Mouse (Mus musculus) heart, embryonic 16.5 days (tissue): ENCODE results near the gene Fhdc1. TPM values are rescaled to one million over a fixed set of nuclear protein-coding genes. Genes with fewer than 3 reads are reported as not detected.
A peak's percentile ranks its signal among the peaks of the same experiment; 100 is the strongest.

Experiments
- ATAC-seq: fragments of 200-750 bp; cut with Nextera tagmentation; replicated peaks from 2 replicates; pipeline ENCODE4 v1.8.0; 2017; ENCODE audit warnings: moderate number of reproducible peaks; ENCODE audit not compliant: insufficient read depth, low FRiP score; ENCODE audit errors: extremely low read depth
- H3K27ac ChIP-seq: fragments of 300-500 bp; sonication (generic); 2 replicates; pipeline ENCODE4 v1.5.1; 2014; ENCODE audit warnings: mild to moderate bottlenecking, low read length, control low read depth, moderate library complexity
- H3K27me3 ChIP-seq: fragments of 300-500 bp; sonication (generic); 2 replicates; pipeline ENCODE4 v1.6.1; 2014; ENCODE audit warnings: low read length, mixed read lengths; ENCODE audit not compliant: control insufficient read depth, insufficient read depth
- H3K36me3 ChIP-seq: fragments of 300-500 bp; sonication (generic); 2 replicates; pipeline ENCODE4 v1.6.1; 2014; ENCODE audit not compliant: control insufficient read depth, insufficient read depth
- H3K4me1 ChIP-seq: fragments of 300-500 bp; sonication (generic); 2 replicates; pipeline ENCODE4 v1.6.1; 2014; ENCODE audit warnings: low read length, mixed read lengths; ENCODE audit not compliant: control insufficient read depth, insufficient read depth
- H3K4me2 ChIP-seq: fragments of 300-500 bp; sonication (generic); 2 replicates; pipeline ENCODE4 v1.6.1; 2014; ENCODE audit warnings: low read depth, mild to moderate bottlenecking, control low read depth, low read length
- H3K4me3 ChIP-seq: fragments of 300-500 bp; sonication (generic); 2 replicates; pipeline ENCODE4 v1.5.1; 2014; ENCODE audit warnings: mild to moderate bottlenecking, control low read depth, low read length
- H3K9ac ChIP-seq: fragments of 300-500 bp; sonication (generic); 2 replicates; pipeline ENCODE4 v1.6.1; 2014; ENCODE audit warnings: low read length, control low read depth
- H3K9me3 ChIP-seq: fragments of 300-500 bp; sonication (generic); replicated peaks from 2 replicates; pipeline ENCODE4 v1.6.1; 2016; ENCODE audit warnings: low read length; ENCODE audit not compliant: control insufficient read depth
- WGBS: fragments of 180-500 bp; shearing (Covaris S2); extraction: QIAGEN DNeasy Blood & Tissue Kit; methylation state at CpG from one replicate; pipeline ENCODE4 v1.1.7; 2014; 5-methylcytosine and 5-hydroxymethylcytosine counted together
- polyA plus RNA-seq: library from polyadenylated mRNA; unstranded; fragments of >200 nt; fragmentation: Nextera tagmentation; extraction: Ambion mirVana; gene quantifications from 2 replicates; pipeline ENCODE4 v1.2.1, GENCODE M21; 2015

Gene Fhdc1
- 1.7 and 2.0 TPM in 2 replicates for polyA plus RNA-seq

GRCm38 (mm10) chr3:84480006-84480897 lies at the start of gene Fhdc1:
TSS of gene Fhdc1 (minus strand) at chr3:84480429.
- peak within 1 kb of the TSS; percentile 75 for H3K4me3 ChIP-seq
- under 1% methylated on average over 77 of the region's 82 CpGs for WGBS
- peaks cover 28% of the 10 kb centered on the region for H3K27me3 ChIP-seq
- no peaks in the 10 kb centered on the region for H3K9me3 ChIP-seq
- no peaks in the 10 kb centered on the region for H3K36me3 ChIP-seq
- H3K4me1 ChIP-seq: peaks cover 11% of the 10 kb centered on the region
- ATAC-seq: peak; percentile 67
- no peak within 1 kb of the TSS for H3K27ac ChIP-seq
- H3K9ac ChIP-seq: peak within 1 kb of the TSS; percentile 75
- peak within 1 kb of the TSS; percentile 100 for H3K4me2 ChIP-seq

GRCm38 (mm10) chr3:84529021-84529420 lies 48.8 kb upstream of the Fhdc1 start:
- H3K27me3 ChIP-seq: no peaks in the 10 kb centered on the region
- H3K9ac ChIP-seq: no peak overlapping the region
- H3K4me2 ChIP-seq: no peak overlapping the region
- H3K4me3 ChIP-seq: no peak overlapping the region
- H3K9me3 ChIP-seq: no peaks in the 10 kb centered on the region
- peaks cover 7% of the 10 kb centered on the region for H3K4me1 ChIP-seq
- WGBS: 80% methylated on average over 2 of the region's 2 CpGs
- H3K36me3 ChIP-seq: no peaks in the 10 kb centered on the region; the same call in 1 of the 2 replicates
- no peak for ATAC-seq
- H3K27ac ChIP-seq: no peak overlapping the region

DNA sequence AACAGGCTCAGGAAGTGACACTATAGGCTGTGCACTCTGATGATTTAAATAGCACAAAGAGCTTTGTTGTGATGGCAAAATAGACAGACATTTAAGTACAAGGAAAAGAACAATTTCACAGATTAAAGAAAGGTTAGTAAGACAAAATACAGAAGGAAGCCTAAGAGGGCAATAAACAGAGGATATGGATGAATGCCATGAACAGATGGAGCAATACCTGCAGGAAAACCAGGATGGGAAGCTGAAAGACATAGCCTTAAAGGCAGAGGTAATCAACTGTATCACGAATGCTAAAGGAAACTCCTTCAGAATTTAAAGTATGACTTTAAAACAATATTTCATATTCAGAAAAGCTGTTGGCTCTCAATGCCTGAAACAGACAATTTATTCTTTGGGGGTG lies 44.7 kb upstream of the Fhdc1 start:
- Histone ChIP-seq H3K4me3 (no peak overlapping the region), H3K9me3 (no peaks in the 10 kb centered on the region), H3K4me2 (no peak overlapping the region), H3K9ac (no peak overlapping the region), H3K36me3 (no peaks in the 10 kb centered on the region; the same call in 1 of the 2 replicates), H3K27me3 (no peaks in the 10 kb centered on the region), H3K4me1 (peaks cover 7% of the 10 kb centered on the region), H3K27ac (no peak overlapping the region)
- ATAC-seq: no peak
- WGBS: 71% methylated on average over 1 of the region's 1 CpGs

DNA sequence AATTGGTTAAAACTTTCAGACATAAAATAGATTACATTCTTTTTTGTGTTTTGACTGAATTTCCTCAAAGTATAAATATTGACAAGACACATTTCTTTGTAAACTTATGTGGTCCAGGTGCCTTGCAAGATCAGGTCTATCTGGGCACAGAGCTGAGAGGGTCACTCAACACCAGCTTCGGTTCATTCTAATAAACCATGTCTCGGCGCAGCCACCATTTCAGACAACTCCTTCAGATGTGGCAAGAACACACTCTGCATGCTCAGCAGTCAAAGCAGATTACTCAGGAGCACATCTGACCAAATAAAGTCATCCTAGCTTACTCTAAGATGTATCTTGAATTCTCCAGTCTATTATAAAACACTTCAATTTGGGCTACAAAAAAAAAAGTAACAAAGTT lies 35.9 kb upstream of the Fhdc1 start:
- no peak for ATAC-seq

GRCm38 (mm10) chr3:84512774-84513515 lies 32.7 kb upstream of the Fhdc1 start:
- H3K27ac ChIP-seq: no peak overlapping the region
- no peak overlapping the region for H3K4me3 ChIP-seq
- H3K4me1 ChIP-seq: peaks cover 6% of the 10 kb centered on the region; the same call in 1 of the 2 replicates
- no peaks in the 10 kb centered on the region for H3K27me3 ChIP-seq
- no peak overlapping the region for H3K9ac ChIP-seq
- no peaks in the 10 kb centered on the region for H3K9me3 ChIP-seq
- no peak for ATAC-seq
- H3K36me3 ChIP-seq: 0 out of 2 replicates have a peak, but pooled peaks cover 6% of the 10 kb centered on the region
- H3K4me2 ChIP-seq: no peak overlapping the region
- WGBS: 67% methylated on average over 6 of the region's 6 CpGs

More for the DNA sequence above, 35.9 kb upstream of the Fhdc1 start:
- Histone ChIP-seq H3K36me3 (peaks cover 6% of the 10 kb centered on the region; the same call in 1 of the 2 replicates), H3K4me2 (no peak overlapping the region), H3K4me1 (peaks cover 6% of the 10 kb centered on the region; the same call in 1 of the 2 replicates), H3K27me3 (no peaks in the 10 kb centered on the region), H3K9ac (no peak overlapping the region), H3K27ac (no peak overlapping the region), H3K9me3 (no peaks in the 10 kb centered on the region), H3K4me3 (no peak overlapping the region)
- WGBS: 90% methylated on average over 3 of the region's 3 CpGs

DNA sequence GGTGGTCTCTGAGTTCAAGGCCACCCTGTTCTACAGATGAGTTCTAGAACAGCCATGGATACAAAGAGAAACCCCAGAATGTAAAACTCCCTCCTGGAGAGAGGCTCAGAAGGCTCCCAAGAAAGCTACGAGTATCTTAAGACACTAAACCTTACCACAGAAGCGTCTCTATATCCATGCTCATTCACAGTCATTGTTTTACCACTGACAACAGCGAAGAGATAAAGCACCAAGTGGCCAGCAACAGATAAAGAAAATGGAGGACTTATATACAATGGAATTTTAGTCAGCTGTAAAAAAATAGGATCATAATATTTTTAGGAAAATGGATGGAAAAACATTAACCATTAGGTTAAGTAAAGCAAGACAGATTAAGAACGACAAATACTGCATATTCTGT lies 25.0 kb upstream of the Fhdc1 start:
- WGBS: 73% methylated on average over 4 of the region's 4 CpGs

DNA sequence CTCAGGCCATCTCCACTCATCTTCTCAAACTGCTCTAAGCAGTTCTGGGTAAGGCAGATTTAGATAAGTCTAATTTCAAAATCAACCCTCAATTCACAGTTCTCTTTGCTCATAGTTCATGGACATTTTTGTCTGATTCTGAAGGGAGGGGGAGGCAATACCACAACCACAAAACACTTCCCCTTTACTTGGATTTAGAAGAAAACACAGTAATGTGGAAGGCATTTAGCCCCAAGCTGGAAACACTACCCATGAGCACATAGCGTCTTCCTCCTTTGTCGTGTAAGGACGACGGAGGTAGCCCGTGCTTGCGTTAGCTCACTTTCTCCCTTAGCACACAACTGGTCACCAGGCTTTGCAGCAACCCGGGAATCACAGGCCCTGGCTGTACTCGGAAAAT lies 24.1 kb upstream of the Fhdc1 start:
- H3K9ac ChIP-seq: no peak overlapping the region
- no peaks in the 10 kb centered on the region for H3K27me3 ChIP-seq
- no peaks in the 10 kb centered on the region for H3K4me1 ChIP-seq
- ATAC-seq: no peak
- no peaks in the 10 kb centered on the region for H3K9me3 ChIP-seq
- H3K36me3 ChIP-seq: peaks cover 4% of the 10 kb centered on the region; the same call in 1 of the 2 replicates
- no peak overlapping the region for H3K4me3 ChIP-seq
- 88% methylated on average over 8 of the region's 8 CpGs for WGBS
- no peak overlapping the region for H3K27ac ChIP-seq
- H3K4me2 ChIP-seq: no peak overlapping the region

More for the DNA sequence above, 25.0 kb upstream of the Fhdc1 start:
- Histone ChIP-seq H3K4me3 (no peak overlapping the region), H3K9ac (no peak overlapping the region), H3K4me2 (no peak overlapping the region), H3K36me3 (peaks cover 7% of the 10 kb centered on the region; the same call in 1 of the 2 replicates), H3K9me3 (no peaks in the 10 kb centered on the region), H3K27me3 (no peaks in the 10 kb centered on the region), H3K4me1 (no peaks in the 10 kb centered on the region), H3K27ac (no peak overlapping the region)
- ATAC-seq: no peak

DNA sequence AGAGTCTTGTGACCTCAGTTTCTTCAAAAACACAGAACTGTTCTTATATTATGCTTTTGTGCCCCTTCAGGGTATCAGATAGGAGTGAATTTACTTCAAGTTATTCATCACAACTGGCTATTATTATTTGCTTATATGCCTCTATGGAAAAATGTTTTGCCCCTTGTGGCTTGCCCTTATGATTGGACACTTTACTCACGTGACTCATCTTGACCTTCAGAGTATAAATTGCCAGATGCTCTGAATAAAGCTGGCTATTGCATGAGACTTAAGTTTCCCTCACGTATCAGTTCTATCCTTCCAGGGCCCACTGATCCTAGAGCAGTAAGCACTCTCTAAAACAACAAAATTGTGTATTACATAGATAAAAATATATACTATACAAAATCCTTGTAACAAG lies 21.9 kb upstream of the Fhdc1 start:
- Histone ChIP-seq H3K9me3 (no peaks in the 10 kb centered on the region), H3K4me2 (no peak overlapping the region), H3K27me3 (no peaks in the 10 kb centered on the region), H3K4me3 (no peak overlapping the region), H3K9ac (no peak overlapping the region), H3K36me3 (peaks cover 6% of the 10 kb centered on the region; the same call in 1 of the 2 replicates), H3K4me1 (no peaks in the 10 kb centered on the region), H3K27ac (no peak overlapping the region)
- ATAC-seq: no peak
- 78% methylated on average over 2 of the region's 2 CpGs for WGBS
